Mouse (Mus musculus) ES-Bruce4 (cell line): ENCODE measurements around the gene Rras.

Source experiments
- CTCF ChIP-seq: IDR thresholded peaks from one replicate; pipeline ENCODE4 v1.8.1; 2011; ENCODE audit warnings: low read depth, low read length
- EP300 ChIP-seq: IDR thresholded peaks from 2 replicates; pipeline ENCODE4 v1.6.1; 2011; ENCODE audit warnings: low read depth, low read length; ENCODE audit not compliant: insufficient read depth

DNA sequence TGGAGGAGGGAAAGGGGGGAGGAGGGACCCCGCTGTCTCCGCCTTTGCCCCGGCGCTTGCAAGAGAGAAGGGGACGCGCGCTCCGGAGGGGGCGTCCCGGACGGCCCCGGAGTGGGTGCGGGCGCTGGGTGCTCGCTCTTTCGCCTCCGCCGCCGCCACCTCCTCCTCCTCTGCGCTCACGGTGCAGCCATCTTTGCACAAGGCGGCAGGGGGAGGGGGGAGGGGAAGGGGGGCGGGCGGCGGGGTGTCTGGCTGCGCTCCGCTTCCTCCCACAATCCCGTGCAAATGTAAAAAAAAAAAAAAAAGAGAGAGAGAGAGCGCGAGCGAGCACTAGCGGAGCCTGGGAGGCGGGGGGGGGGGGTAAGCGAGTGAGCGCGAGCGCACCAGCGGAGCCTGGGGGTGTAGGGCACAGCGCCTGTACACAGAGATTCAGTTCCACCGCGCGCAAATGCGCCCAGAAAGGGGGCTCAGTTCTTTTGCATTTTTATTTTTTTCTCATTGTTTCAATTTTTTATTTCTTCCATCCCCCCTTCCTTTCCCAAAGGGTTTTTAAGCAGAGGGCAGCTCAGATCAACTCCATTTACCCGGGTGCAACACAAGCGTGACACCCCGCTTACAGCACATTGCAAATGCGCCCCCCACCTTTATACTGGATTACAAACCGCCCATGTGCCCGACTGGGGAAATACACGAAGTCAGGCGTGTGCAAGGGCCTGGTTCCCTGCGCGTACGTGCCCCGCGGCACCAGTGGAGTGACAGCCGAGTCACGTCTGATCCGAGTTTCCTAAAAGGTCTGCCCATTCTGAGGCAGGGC, 35.6 kb downstream of the Rras start:
- no peak for TF ChIP-seq EP300
- TF ChIP-seq CTCF: no peak
